Mouse (Mus musculus): ENCODE results near the gene Pias4. TPM values are rescaled to one million over a fixed set of nuclear protein-coding genes. Genes with fewer than 3 reads are reported as not detected.

Pias4 gene
- polyA plus RNA-seq, 1 experiment from 2014 or later: 48.3 TPM

DNA sequence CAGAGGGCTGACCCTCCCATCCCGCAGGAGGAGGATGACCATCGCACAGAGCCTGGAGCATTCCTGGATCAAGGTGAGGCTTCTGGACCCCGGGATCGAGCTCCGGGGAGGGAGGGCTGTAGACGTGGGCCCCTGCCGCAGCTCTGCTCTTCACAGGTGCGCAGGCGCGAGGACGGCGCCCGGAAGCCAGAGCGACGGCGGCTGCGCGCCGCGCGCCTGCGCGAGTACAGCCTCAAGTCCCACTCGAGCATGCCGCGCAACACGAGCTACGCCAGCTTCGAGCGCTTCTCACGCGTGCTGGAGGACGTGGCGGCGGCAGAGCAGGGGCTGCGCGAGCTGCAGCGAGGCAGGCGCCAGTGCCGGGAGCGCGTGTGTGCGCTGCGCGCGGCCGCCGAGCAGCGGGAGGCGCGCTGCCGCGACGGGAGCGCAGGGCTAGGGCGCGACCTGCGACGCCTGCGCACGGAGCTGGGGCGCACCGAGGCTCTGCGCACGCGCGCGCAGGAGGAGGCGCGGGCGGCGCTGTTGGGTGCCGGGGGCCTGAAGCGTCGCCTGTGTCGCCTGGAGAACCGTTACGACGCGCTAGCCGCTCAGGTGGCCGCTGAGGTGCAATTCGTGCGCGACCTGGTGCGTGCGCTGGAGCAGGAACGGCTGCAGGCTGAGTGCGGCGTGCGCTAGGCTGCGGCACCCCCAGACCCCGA lies 24.7 kb upstream of the Pias4 start:
- Histone ChIP-seq H3K9me3 (ENCODE audit: control insufficient read depth, low read length) (no peaks in the 10 kb centered on the region), H3K27ac (peak overlapping the region; percentile 97), H3K4me2 (replicated peaks) (peak overlapping the region; percentile 99), H3K27me3 (ENCODE audit: control insufficient read depth, insufficient read depth, low read length) (peaks cover 22% of the 10 kb centered on the region), H3K9ac (peak overlapping the region; percentile 81), H3K36me3 (replicated peaks; ENCODE audit: control insufficient read depth, insufficient read depth) (peaks cover 32% of the 10 kb centered on the region), H3K4me1 (replicated peaks; ENCODE audit: control insufficient read depth, insufficient read depth, low read length) (peaks cover 13% of the 10 kb centered on the region), H3K4me3 (replicated peaks; ENCODE audit: low read length) (peak overlapping the region; percentile 54)
- DNase-seq (ENCODE audit: low spot score) (peak; percentile 89), ATAC-seq (ENCODE audit: low FRiP score) (peak; percentile 87)
- WGBS: 1% methylated on average over 93 of the region's 93 CpGs

DNA sequence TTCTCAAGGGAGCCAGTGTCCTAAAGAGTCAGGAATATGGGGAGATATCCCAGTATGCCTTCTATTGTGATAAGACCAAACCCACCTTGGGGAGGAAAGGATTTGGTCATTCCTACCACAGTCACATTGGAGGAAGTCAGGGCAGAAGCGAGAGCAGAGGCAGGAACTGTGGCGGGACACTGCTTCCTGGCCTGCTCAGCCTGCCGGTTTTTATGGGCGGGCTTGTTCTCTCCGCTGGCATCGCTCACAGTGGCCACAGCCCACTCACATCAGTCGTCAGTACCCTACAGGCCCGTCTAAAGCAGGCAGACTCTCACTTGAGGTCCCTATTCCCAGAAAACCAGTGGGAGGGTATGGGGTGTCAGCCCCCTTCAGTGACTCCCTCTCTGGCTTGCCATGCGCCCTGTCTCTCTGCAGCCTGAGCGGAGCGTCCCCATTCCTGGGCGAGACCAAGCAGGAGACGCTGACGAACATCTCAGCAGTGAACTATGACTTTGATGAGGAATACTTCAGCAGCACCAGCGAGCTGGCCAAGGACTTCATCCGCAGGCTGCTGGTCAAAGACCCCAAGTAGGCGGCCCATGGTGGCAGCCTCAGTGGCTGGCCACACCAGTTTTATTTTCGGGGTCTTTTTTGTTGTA lies 23.7 kb upstream of the Pias4 start:
- Histone ChIP-seq H3K27ac (peak overlapping the region; percentile 97; the same call in 1 of the 2 replicates), H3K4me2 (replicated peaks) (peak overlapping the region; percentile 99), H3K4me1 (replicated peaks; ENCODE audit: control insufficient read depth, insufficient read depth, low read length) (peaks cover 13% of the 10 kb centered on the region), H3K9ac (peak overlapping the region; percentile 81; the same call in 1 of the 2 replicates), H3K4me3 (replicated peaks; ENCODE audit: low read length) (peak overlapping the region; percentile 54; the same call in 1 of the 2 replicates), H3K27me3 (ENCODE audit: control insufficient read depth, insufficient read depth, low read length) (peaks cover 19% of the 10 kb centered on the region), H3K9me3 (ENCODE audit: control insufficient read depth, low read length) (no peaks in the 10 kb centered on the region), H3K36me3 (replicated peaks; ENCODE audit: control insufficient read depth, insufficient read depth) (peaks cover 41% of the 10 kb centered on the region)
- DNase-seq (ENCODE audit: low spot score) (no peak), ATAC-seq (ENCODE audit: low FRiP score) (no peak)
- 92% methylated on average over 18 of the region's 18 CpGs for WGBS

GRCm38 (mm10) chr10:81190912-81191321 lies 23.2 kb upstream of the Pias4 start:
- no peak for DNase-seq (ENCODE audit: low spot score)
- no peak overlapping the region for H3K4me2 ChIP-seq (replicated peaks)
- no peak for ATAC-seq (ENCODE audit: low FRiP score)

GRCm38 (mm10) chr10:81190236-81190911 lies 22.7 kb upstream of the Pias4 start:
- H3K36me3 ChIP-seq (replicated peaks; ENCODE audit: control insufficient read depth, insufficient read depth): peaks cover 47% of the 10 kb centered on the region
- WGBS: 71% methylated on average over 31 of the region's 31 CpGs
- peaks cover 13% of the 10 kb centered on the region for H3K4me1 ChIP-seq (replicated peaks; ENCODE audit: control insufficient read depth, insufficient read depth, low read length)
- no peak overlapping the region for H3K27ac ChIP-seq
- H3K4me2 ChIP-seq (replicated peaks): no peak overlapping the region
- H3K27me3 ChIP-seq (ENCODE audit: control insufficient read depth, insufficient read depth, low read length): peaks cover 9% of the 10 kb centered on the region
- ATAC-seq (ENCODE audit: low FRiP score) (no peak), DNase-seq (ENCODE audit: low spot score) (no peak)
- no peaks in the 10 kb centered on the region for H3K9me3 ChIP-seq (ENCODE audit: control insufficient read depth, low read length)
- H3K9ac ChIP-seq: no peak overlapping the region
- H3K4me3 ChIP-seq (replicated peaks; ENCODE audit: low read length): no peak overlapping the region

More at GRCm38 (mm10) chr10:81190912-81191321, 23.2 kb upstream of the Pias4 start:
- H3K9me3 ChIP-seq (ENCODE audit: control insufficient read depth, low read length): no peaks in the 10 kb centered on the region
- no peak overlapping the region for H3K4me3 ChIP-seq (replicated peaks; ENCODE audit: low read length)
- no peak overlapping the region for H3K27ac ChIP-seq
- H3K36me3 ChIP-seq (replicated peaks; ENCODE audit: control insufficient read depth, insufficient read depth): peaks cover 42% of the 10 kb centered on the region
- H3K27me3 ChIP-seq (ENCODE audit: control insufficient read depth, insufficient read depth, low read length): peaks cover 14% of the 10 kb centered on the region
- no peak overlapping the region for H3K9ac ChIP-seq
- peaks cover 13% of the 10 kb centered on the region for H3K4me1 ChIP-seq (replicated peaks; ENCODE audit: control insufficient read depth, insufficient read depth, low read length)
- 75% methylated on average over 6 of the region's 6 CpGs for WGBS

- Histone ChIP-seq H3K27ac (no peak overlapping the region), H3K9ac (no peak overlapping the region), H3K4me2 (replicated peaks) (no peak overlapping the region), H3K36me3 (replicated peaks; ENCODE audit: control insufficient read depth, insufficient read depth) (peaks cover 53% of the 10 kb centered on the region), H3K27me3 (ENCODE audit: control insufficient read depth, insufficient read depth, low read length) (peaks cover 4% of the 10 kb centered on the region), H3K4me1 (replicated peaks; ENCODE audit: control insufficient read depth, insufficient read depth, low read length) (peaks cover 13% of the 10 kb centered on the region), H3K9me3 (ENCODE audit: control insufficient read depth, low read length) (no peaks in the 10 kb centered on the region), H3K4me3 (replicated peaks; ENCODE audit: low read length) (no peak overlapping the region)
- no peak for DNase-seq (ENCODE audit: low spot score)
- no peak for ATAC-seq (ENCODE audit: low FRiP score)
- 80% methylated on average over 26 of the region's 26 CpGs for WGBS
Observed at GRCm38 (mm10) chr10:81189821-81190220, 22.1 kb upstream of the Pias4 start.

GRCm38 (mm10) chr10:81187161-81187560 lies 19.4 kb upstream of the Pias4 start:
- Histone ChIP-seq H3K36me3 (replicated peaks; ENCODE audit: control insufficient read depth, insufficient read depth) (peaks cover 67% of the 10 kb centered on the region), H3K27ac (no peak overlapping the region)
- 94% methylated on average over 9 of the region's 9 CpGs for WGBS

DNA sequence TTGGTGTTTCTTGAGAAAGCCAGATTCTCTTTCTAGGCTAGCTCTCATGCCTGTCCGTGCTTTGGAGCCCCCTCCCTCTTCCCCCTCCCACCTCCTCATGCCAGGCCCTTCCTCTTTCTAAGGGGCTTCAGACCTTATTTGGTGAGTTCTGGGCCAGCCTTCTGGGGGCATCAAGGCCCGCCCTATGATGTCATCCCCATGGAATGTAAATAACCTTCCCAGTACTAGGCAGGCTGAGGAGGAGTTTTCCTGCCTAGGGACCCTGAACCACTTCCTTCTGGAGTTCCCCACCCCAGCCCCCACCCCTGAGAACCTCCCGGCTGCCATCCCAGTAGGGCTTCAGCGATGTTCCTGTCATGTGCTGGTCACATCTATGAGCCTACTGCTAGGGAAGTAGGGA lies 17.0 kb upstream of the Pias4 start:
- Histone ChIP-seq H3K4me2 (replicated peaks) (no peak overlapping the region), H3K27me3 (ENCODE audit: control insufficient read depth, insufficient read depth, low read length) (no peaks in the 10 kb centered on the region), H3K9me3 (ENCODE audit: control insufficient read depth, low read length) (no peaks in the 10 kb centered on the region), H3K27ac (no peak overlapping the region), H3K4me3 (replicated peaks; ENCODE audit: low read length) (no peak overlapping the region), H3K4me1 (replicated peaks; ENCODE audit: control insufficient read depth, insufficient read depth, low read length) (peaks cover 7% of the 10 kb centered on the region; the same call in 1 of the 2 replicates), H3K36me3 (replicated peaks; ENCODE audit: control insufficient read depth, insufficient read depth) (peaks cover 71% of the 10 kb centered on the region), H3K9ac (no peak overlapping the region)
- DNase-seq (ENCODE audit: low spot score): no peak
- 64% methylated on average over 4 of the region's 4 CpGs for WGBS
- ATAC-seq (ENCODE audit: low FRiP score): no peak

More at GRCm38 (mm10) chr10:81187161-81187560, 19.4 kb upstream of the Pias4 start:
- DNase-seq (ENCODE audit: low spot score) (no peak), ATAC-seq (ENCODE audit: low FRiP score) (no peak)
- no peak overlapping the region for H3K4me2 ChIP-seq (replicated peaks)
- H3K9me3 ChIP-seq (ENCODE audit: control insufficient read depth, low read length): no peaks in the 10 kb centered on the region
- H3K4me1 ChIP-seq (replicated peaks; ENCODE audit: control insufficient read depth, insufficient read depth, low read length): peaks cover 13% of the 10 kb centered on the region
- H3K27me3 ChIP-seq (ENCODE audit: control insufficient read depth, insufficient read depth, low read length): no peaks in the 10 kb centered on the region
- H3K9ac ChIP-seq: no peak overlapping the region
- H3K4me3 ChIP-seq (replicated peaks; ENCODE audit: low read length): no peak overlapping the region

DNA sequence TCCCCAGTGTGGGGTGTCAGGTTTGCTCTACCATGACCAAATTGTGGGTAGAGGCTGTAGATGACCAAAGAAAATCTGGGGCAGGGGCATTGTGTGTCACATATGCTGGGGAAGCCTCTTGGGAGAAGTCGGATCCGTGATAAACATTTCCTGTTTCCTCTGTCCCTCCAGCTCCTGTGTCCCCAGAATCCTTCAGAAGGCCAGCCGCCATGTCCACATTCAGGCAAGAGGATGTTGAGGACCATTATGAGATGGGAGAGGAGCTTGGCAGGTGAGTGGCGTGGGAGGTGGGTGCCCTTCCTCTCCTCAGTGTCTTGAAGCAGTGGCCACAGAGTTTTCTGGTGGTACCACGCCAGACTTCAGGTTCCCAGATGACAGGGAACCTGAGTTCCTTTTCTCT lies 16.1 kb upstream of the Pias4 start, which contains the start of gene 4930442H23Rik:
TSS of gene 4930442H23Rik (minus strand) at position 45 of the 400 bp plus-strand sequence.
- H3K36me3 ChIP-seq (replicated peaks; ENCODE audit: control insufficient read depth, insufficient read depth): peaks cover 74% of the 10 kb centered on the region
- peak within 1 kb of the TSS; percentile 71 for H3K9ac ChIP-seq
- peak within 1 kb of the TSS; percentile 93 for H3K27ac ChIP-seq
- no peaks in the 10 kb centered on the region for H3K9me3 ChIP-seq (ENCODE audit: control insufficient read depth, low read length)
- 88% methylated on average over 5 of the region's 5 CpGs for WGBS
- H3K4me3 ChIP-seq (replicated peaks; ENCODE audit: low read length): peak within 1 kb of the TSS; percentile 59
- no peaks in the 10 kb centered on the region for H3K27me3 ChIP-seq (ENCODE audit: control insufficient read depth, insufficient read depth, low read length)
- peaks cover 7% of the 10 kb centered on the region; the same call in 1 of the 2 replicates for H3K4me1 ChIP-seq (replicated peaks; ENCODE audit: control insufficient read depth, insufficient read depth, low read length)
- DNase-seq (ENCODE audit: low spot score): no peak
- ATAC-seq (ENCODE audit: low FRiP score): no peak
- peak within 1 kb of the TSS; percentile 58 for H3K4me2 ChIP-seq (replicated peaks)
